Mouse (Mus musculus) myocyte (in vitro differentiated cells): ENCODE results near the gene Rexo1. TPM values are rescaled to one million over a fixed set of nuclear protein-coding genes. Genes with fewer than 3 reads are reported as not detected.

ENCODE experiments used
- H3K27me3 ChIP-seq: one replicate; pipeline ENCODE4 v1.6.1; 2011; ENCODE audit not compliant: control insufficient read depth, insufficient read depth, insufficient read length
- H3K36me3 ChIP-seq: one replicate; pipeline ENCODE4 v1.6.1; 2011; ENCODE audit not compliant: control insufficient read depth, insufficient read depth
- H3K4me2 ChIP-seq: one replicate; pipeline ENCODE4 v1.6.1; 2011; ENCODE audit warnings: low read depth, control low read depth
- H3K4me3 ChIP-seq: one replicate; pipeline ENCODE4 v1.5.1; 2011; ENCODE audit warnings: mild to moderate bottlenecking, control low read depth, moderate library complexity
- H3K79me2 ChIP-seq: one replicate; pipeline ENCODE4 v1.6.1; 2011; ENCODE audit not compliant: control insufficient read depth, insufficient read depth
- H3ac ChIP-seq: one replicate; pipeline ENCODE4 v1.6.1; 2011; ENCODE audit not compliant: control insufficient read depth, insufficient read length
- CEBPB ChIP-seq: IDR thresholded peaks from 2 replicates; pipeline ENCODE4 v1.6.1; 2011; ENCODE audit warnings: mild to moderate bottlenecking, moderate library complexity; ENCODE audit not compliant: poor library complexity, insufficient read depth, severe bottlenecking
- E2F4 ChIP-seq: IDR thresholded peaks from one replicate; pipeline ENCODE4 v1.6.1; 2011; ENCODE audit warnings: mild to moderate bottlenecking, control low read depth, moderate library complexity; ENCODE audit not compliant: insufficient read depth
- MAX ChIP-seq: IDR thresholded peaks from one replicate; pipeline ENCODE4 v1.6.1; 2011; ENCODE audit warnings: low read depth, mild to moderate bottlenecking, control low read depth
- MYOD1 ChIP-seq, 3 experiments: IDR thresholded peaks; one replicate each; pipeline ENCODE4 v1.6.1; 2011; ENCODE audit warnings: control low read depth in 2 of 3, low read depth in 2 of 3, mild to moderate bottlenecking in 2 of 3, moderate library complexity in 1 of 3; ENCODE audit not compliant: insufficient read length in 2 of 3, control insufficient read depth in 1 of 3
- MYOG ChIP-seq, 3 experiments: IDR thresholded peaks; one replicate each; pipeline ENCODE4 v1.6.1; 2011; ENCODE audit warnings: control low read depth in 2 of 3, low read depth in 2 of 3, mild to moderate bottlenecking in 2 of 3; ENCODE audit not compliant: insufficient read length in 2 of 3, control insufficient read depth in 1 of 3, insufficient read depth in 1 of 3
- POLR2A ChIP-seq: IDR thresholded peaks from one replicate; pipeline ENCODE4 v1.6.1; 2011; ENCODE audit warnings: low read depth, mild to moderate bottlenecking, control low read depth, moderate library complexity; ENCODE audit not compliant: insufficient read length
- POLR2AphosphoS2 ChIP-seq: IDR thresholded peaks from one replicate; pipeline ENCODE4 v1.6.1; 2011; ENCODE audit warnings: low read depth, control low read depth; ENCODE audit not compliant: insufficient read length
- REST ChIP-seq: IDR thresholded peaks from one replicate; pipeline ENCODE4 v1.6.1; 2011; ENCODE audit warnings: mild to moderate bottlenecking, control low read depth, moderate library complexity; ENCODE audit not compliant: insufficient read depth, insufficient read length
- SRF ChIP-seq: IDR thresholded peaks from one replicate; pipeline ENCODE4 v1.6.1; 2011; ENCODE audit warnings: low read depth; ENCODE audit not compliant: control insufficient read depth, insufficient read length
- TCF12 ChIP-seq: IDR thresholded peaks from one replicate; pipeline ENCODE4 v1.6.1; 2011; ENCODE audit warnings: mild to moderate bottlenecking, control low read depth; ENCODE audit not compliant: poor library complexity, insufficient read depth, severe bottlenecking
- TCF3 ChIP-seq: IDR thresholded peaks from one replicate; pipeline ENCODE4 v1.6.1; 2011; ENCODE audit warnings: low read depth, control low read depth; ENCODE audit not compliant: insufficient read length
- USF1 ChIP-seq: IDR thresholded peaks from one replicate; pipeline ENCODE4 v1.6.1; 2011; ENCODE audit warnings: low read depth, mild to moderate bottlenecking, control low read depth, moderate library complexity
- polyA plus RNA-seq: library from polyadenylated mRNA; unstranded; fragments of >200 nt; fragmentation: generic; extraction: Trizol; gene quantifications from one replicate; pipeline ENCODE4 v1.2.1, GENCODE M21; 2012; ENCODE audit warnings: missing spikeins

Rexo1 gene
- polyA plus RNA-seq, 1 experiment: 18.8 TPM

DNA sequence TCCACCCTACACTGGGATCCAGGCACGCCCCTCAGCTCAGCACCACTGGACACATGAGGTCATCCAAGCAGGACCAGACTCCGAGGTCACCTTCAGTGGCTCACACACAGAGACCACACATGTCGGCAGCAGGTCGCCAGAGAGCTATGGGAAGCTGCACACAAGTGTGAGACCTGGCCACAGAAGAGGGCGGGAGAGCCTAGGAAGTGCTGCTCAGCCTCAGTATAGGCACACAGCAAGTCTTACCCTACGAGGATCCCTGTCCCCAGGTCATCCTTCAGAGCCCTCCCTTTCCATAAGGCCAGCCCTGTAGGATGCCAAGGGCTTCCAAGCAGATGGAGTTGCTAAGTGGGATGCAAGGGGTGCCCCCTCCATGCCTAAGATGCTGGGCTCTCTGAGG is 7.4 kb downstream of the Rexo1 start:
- Histone ChIP-seq H3K4me2 (no peak overlapping the region), H3K27me3 (no peaks in the 10 kb centered on the region), H3K4me3 (no peak overlapping the region), H3K36me3 (no peaks in the 10 kb centered on the region), H3ac (no peak overlapping the region), H3K79me2 (peaks cover 48% of the 10 kb centered on the region)
- no peak for TF ChIP-seq REST
- no peak for TF ChIP-seq MAX
- no peak for TF ChIP-seq POLR2AphosphoS2
- TF ChIP-seq USF1: no peak
- no peak for TF ChIP-seq SRF
- TF ChIP-seq CEBPB: no peak
- no peak for TF ChIP-seq MYOD1 (IDR thresholded peaks at IDR 0.05; ENCODE audit: control insufficient read depth in 1 of 3, insufficient read length in 2 of 3, low read depth in 2 of 3)
- no peak for TF ChIP-seq TCF12
- no peak for TF ChIP-seq POLR2A
- TF ChIP-seq MYOG (IDR thresholded peaks at IDR 0.05; ENCODE audit: control insufficient read depth in 1 of 3, insufficient read depth in 1 of 3, insufficient read length in 2 of 3, low read depth in 2 of 3): no peak
- TF ChIP-seq E2F4: no peak
- TF ChIP-seq TCF3: no peak

DNA sequence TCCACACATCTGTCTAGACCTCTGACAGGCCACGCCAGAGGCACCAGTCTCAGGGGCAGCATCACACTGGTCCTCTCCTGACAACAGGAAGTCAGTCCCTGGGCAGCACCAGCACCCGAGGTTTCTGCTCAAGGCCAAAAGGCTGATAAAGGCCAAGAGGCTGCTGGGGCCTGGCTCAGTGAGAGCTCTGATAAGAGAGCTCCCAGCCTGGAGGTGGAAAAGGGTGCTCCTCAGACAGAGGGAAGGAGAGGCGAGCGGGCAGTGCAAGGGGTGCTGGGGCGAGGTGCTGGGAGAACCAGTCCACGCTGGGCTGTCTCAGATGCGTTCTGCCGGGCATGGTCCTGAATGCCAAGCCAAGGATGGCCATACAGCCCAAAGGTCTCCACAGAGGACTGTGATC is 7.8 kb downstream of the Rexo1 start:
- Histone ChIP-seq H3K4me3 (no peak overlapping the region), H3K36me3 (no peaks in the 10 kb centered on the region), H3K4me2 (no peak overlapping the region), H3K27me3 (no peaks in the 10 kb centered on the region), H3ac (no peak overlapping the region), H3K79me2 (peaks cover 43% of the 10 kb centered on the region)
- no peak for TF ChIP-seq SRF
- TF ChIP-seq MYOG (IDR thresholded peaks at IDR 0.05; ENCODE audit: control insufficient read depth in 1 of 3, insufficient read depth in 1 of 3, insufficient read length in 2 of 3, low read depth in 2 of 3): no peak
- TF ChIP-seq TCF3: no peak
- TF ChIP-seq E2F4: no peak
- no peak for TF ChIP-seq TCF12
- no peak for TF ChIP-seq CEBPB
- TF ChIP-seq MYOD1 (IDR thresholded peaks at IDR 0.05; ENCODE audit: control insufficient read depth in 1 of 3, insufficient read length in 2 of 3, low read depth in 2 of 3): no peak
- no peak for TF ChIP-seq USF1

DNA sequence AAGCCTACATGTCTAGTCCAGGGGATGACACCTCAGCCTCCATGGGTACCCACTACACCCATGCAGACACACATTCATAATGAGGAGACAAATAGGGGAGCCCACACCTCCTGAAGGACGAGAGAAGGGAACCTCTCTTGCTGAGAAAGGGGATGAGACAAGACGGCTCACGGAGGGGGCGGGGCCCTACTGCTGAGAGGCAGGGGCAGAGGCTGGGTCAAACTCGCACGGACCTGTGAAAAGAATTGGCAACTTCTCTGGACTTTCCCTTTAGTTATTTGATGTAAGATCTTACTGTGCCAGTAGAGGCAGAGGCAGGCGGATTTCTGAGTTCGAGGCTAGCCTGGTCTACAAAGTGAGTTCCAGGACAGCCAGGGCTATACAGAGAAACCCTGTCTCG is 9.0 kb downstream of the Rexo1 start:
- Histone ChIP-seq H3K36me3 (peaks cover 8% of the 10 kb centered on the region), H3K79me2 (peaks cover 31% of the 10 kb centered on the region), H3K27me3 (no peaks in the 10 kb centered on the region), H3K4me2 (no peak overlapping the region), H3ac (no peak overlapping the region), H3K4me3 (no peak overlapping the region)
- TF ChIP-seq SRF (no peak), MYOD1 (IDR thresholded peaks at IDR 0.05; ENCODE audit: control insufficient read depth in 1 of 3, insufficient read length in 2 of 3, low read depth in 2 of 3) (no peak), POLR2A (no peak), E2F4 (no peak), TCF12 (no peak), REST (no peak), TCF3 (no peak), CEBPB (no peak), MYOG (IDR thresholded peaks at IDR 0.05; ENCODE audit: control insufficient read depth in 1 of 3, insufficient read depth in 1 of 3, insufficient read length in 2 of 3, low read depth in 2 of 3) (no peak), POLR2AphosphoS2 (no peak), USF1 (no peak), MAX (no peak)

DNA sequence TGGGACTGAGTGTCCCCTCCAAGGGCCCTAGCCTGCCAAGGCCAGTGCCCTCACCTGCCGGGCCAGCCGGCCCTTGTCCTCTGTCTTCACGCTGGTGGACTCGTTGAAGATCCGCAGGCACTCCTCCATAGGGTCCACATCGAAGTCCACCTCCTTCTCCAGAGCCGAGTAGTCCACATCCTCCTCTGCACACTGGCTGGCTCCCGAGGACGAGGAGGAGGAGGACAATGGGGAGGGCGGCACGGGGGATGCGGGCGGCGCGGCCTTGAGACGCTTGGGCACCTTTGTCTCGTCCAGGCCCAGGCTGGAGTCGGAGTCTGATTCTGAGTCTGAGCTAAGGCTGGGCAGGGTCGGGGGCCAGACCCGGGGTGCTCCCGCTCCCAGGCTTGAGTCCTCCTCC is 12.1 kb downstream of the Rexo1 start:
- no peak for TF ChIP-seq E2F4
- TF ChIP-seq CEBPB: no peak
- TF ChIP-seq REST: no peak
- TF ChIP-seq MYOD1 (IDR thresholded peaks at IDR 0.05; ENCODE audit: control insufficient read depth in 1 of 3, insufficient read length in 2 of 3, low read depth in 2 of 3): no peak
- TF ChIP-seq MYOG (IDR thresholded peaks at IDR 0.05; ENCODE audit: control insufficient read depth in 1 of 3, insufficient read depth in 1 of 3, insufficient read length in 2 of 3, low read depth in 2 of 3): no peak
- no peak for TF ChIP-seq TCF12
- no peak for TF ChIP-seq POLR2AphosphoS2
- no peak for TF ChIP-seq USF1
- TF ChIP-seq SRF: no peak
- Histone ChIP-seq H3K4me2 (no peak overlapping the region), H3K79me2 (peaks cover 5% of the 10 kb centered on the region), H3ac (no peak overlapping the region), H3K27me3 (no peaks in the 10 kb centered on the region), H3K36me3 (peaks cover 8% of the 10 kb centered on the region), H3K4me3 (no peak overlapping the region)

DNA sequence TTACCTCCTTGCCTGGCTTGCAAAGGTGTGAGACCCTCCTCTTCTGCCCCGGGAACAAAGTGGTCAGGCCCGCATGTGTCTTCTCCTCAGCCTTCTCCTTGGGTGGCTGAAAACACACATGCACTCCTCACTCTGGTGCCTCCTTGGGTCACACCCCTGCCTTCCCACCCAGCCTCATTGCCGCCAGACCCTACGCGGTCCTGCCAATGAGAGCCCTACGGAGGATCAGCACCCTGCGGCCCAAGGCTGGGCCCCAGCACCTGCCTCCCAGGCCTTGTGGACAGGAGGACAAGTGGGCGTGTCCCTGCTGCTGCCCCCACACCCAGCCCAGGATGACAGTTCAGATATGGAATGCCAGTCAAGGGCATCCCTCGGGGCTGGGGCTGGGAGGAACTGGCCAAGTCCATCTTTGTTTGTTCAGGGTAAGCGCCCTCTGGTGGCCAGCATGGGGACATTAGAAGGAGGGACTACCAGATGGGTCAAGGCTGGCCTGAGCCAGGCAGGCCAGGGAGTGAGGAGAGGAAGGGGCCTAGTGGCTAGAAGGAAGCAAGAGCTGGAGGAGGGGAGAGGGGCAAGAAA is 12.8 kb downstream of the Rexo1 start:
- H3K79me2 ChIP-seq: no peaks in the 10 kb centered on the region
- no peak overlapping the region for H3K4me2 ChIP-seq
- H3ac ChIP-seq: no peak overlapping the region
- H3K4me3 ChIP-seq: no peak overlapping the region
- peaks cover 8% of the 10 kb centered on the region for H3K36me3 ChIP-seq
- TF ChIP-seq SRF: no peak
- TF ChIP-seq TCF12: no peak
- TF ChIP-seq MYOG (IDR thresholded peaks at IDR 0.05; ENCODE audit: control insufficient read depth in 1 of 3, insufficient read depth in 1 of 3, insufficient read length in 2 of 3, low read depth in 2 of 3): no peak
- no peak for TF ChIP-seq MYOD1 (IDR thresholded peaks at IDR 0.05; ENCODE audit: control insufficient read depth in 1 of 3, insufficient read length in 2 of 3, low read depth in 2 of 3)
- TF ChIP-seq E2F4: no peak
- TF ChIP-seq REST: no peak
- TF ChIP-seq MAX: no peak
- TF ChIP-seq POLR2A: no peak
- no peak for TF ChIP-seq CEBPB
- no peak for TF ChIP-seq POLR2AphosphoS2
- TF ChIP-seq TCF3: no peak
- no peaks in the 10 kb centered on the region for H3K27me3 ChIP-seq
